Mouse (Mus musculus) heart, adult 2 months (tissue): ENCODE measurements around the gene Nit1.

Experiments
- CTCF ChIP-seq: fragments of 200-600 bp; IDR thresholded peaks from 2 replicates; pipeline ENCODE4 v1.8.1; 2022; ENCODE audit warnings: antibody characterized with exemption, mild to moderate bottlenecking, moderate library complexity
- EP300 ChIP-seq: fragments of 200-500 bp; IDR thresholded peaks from 2 replicates; pipeline ENCODE4 v1.6.1; 2011; ENCODE audit warnings: low read depth, low read length, control low read depth; ENCODE audit not compliant: insufficient read depth
- POLR2A ChIP-seq: fragments of 200-500 bp; IDR thresholded peaks from 2 replicates; pipeline ENCODE4 v1.6.1; 2011; ENCODE audit warnings: mild to moderate bottlenecking, low read depth, low read length, control low read depth; ENCODE audit not compliant: insufficient read depth

GRCm38 (mm10) chr1:171356814-171357213 lies 11.4 kb upstream of the Nit1 start:
- TF ChIP-seq POLR2A, result no peak
- TF ChIP-seq CTCF, result no peak
- TF ChIP-seq EP300, result no peak
